Mouse (Mus musculus): Measurements from ENCODE around the gene Skap1. TPM values are rescaled to one million over a fixed set of nuclear protein-coding genes. Genes with fewer than 3 reads are reported as not detected.
A peak's percentile ranks its signal among the peaks of the same experiment; 100 is the strongest.

Skap1 gene
- total and polyA plus RNA-seq, 3 experiments = not detected

GRCm38 (mm10) chr11:96421517-96422265 is 42.7 kb upstream of the Skap1 start:
- no peaks in the 10 kb centered on the region for H3K9me3 ChIP-seq (replicated peaks; ENCODE audit: insufficient read depth, low read length)
- H3K27ac ChIP-seq (ENCODE audit: control insufficient read depth, low read depth, low read length) = no peak overlapping the region
- TF ChIP-seq ETS1 (IDR thresholded peaks at IDR 0.05; ENCODE audit: low read depth, low read length) = no peak
- no peak for TF ChIP-seq POLR2A (IDR thresholded peaks at IDR 0.05; ENCODE audit: control insufficient read depth in 1 of 2, insufficient read depth in 1 of 2, low read depth in 1 of 2, low read length in 2 of 2, poor library complexity in 1 of 2)
- TF ChIP-seq SIN3A (IDR thresholded peaks at IDR 0.05; ENCODE audit: low read length) = no peak
- no peaks in the 10 kb centered on the region for H3K79me2 ChIP-seq (ENCODE audit: control insufficient read depth, insufficient read depth, low read length, poor library complexity)
- no peaks in the 10 kb centered on the region for H3K4me1 ChIP-seq (ENCODE audit: control insufficient read depth in 1 of 2, insufficient read depth in 2 of 2, low read length in 2 of 2)
- peaks cover 0 to 5% of the 10 kb centered on the region in 2 experiments; a peak in 3 of 4 replicates for H3K27me3 ChIP-seq (ENCODE audit: control insufficient read depth in 1 of 2, insufficient read depth in 2 of 2, low read length in 2 of 2)
- no peak overlapping the region for H3K9ac ChIP-seq (ENCODE audit: control insufficient read depth, low read depth, low read length, poor library complexity, severe bottlenecking)
- DNase-seq (ENCODE audit: low read depth, low spot score) = no peak
- H3K36me3 ChIP-seq (ENCODE audit: control insufficient read depth in 1 of 2, insufficient read depth in 2 of 2, low read length in 2 of 2) = no peaks in the 10 kb centered on the region
- no peak overlapping the region for H3K4me3 ChIP-seq (ENCODE audit: control insufficient read depth in 1 of 2, insufficient read depth in 1 of 2, low read depth in 2 of 2, low read length in 2 of 2)

GRCm38 (mm10) chr11:96425193-96425592 is 39.2 kb upstream of the Skap1 start:
- Histone ChIP-seq H3K36me3 (ENCODE audit: control insufficient read depth in 1 of 2, insufficient read depth in 2 of 2, low read length in 2 of 2) (no peaks in the 10 kb centered on the region), H3K9ac (ENCODE audit: control insufficient read depth, low read depth, low read length, poor library complexity, severe bottlenecking) (no peak overlapping the region), H3K79me2 (ENCODE audit: control insufficient read depth, insufficient read depth, low read length, poor library complexity) (no peaks in the 10 kb centered on the region), H3K4me1 (ENCODE audit: control insufficient read depth in 1 of 2, insufficient read depth in 2 of 2, low read length in 2 of 2) (no peaks in the 10 kb centered on the region), H3K9me3 (replicated peaks; ENCODE audit: insufficient read depth, low read length) (no peaks in the 10 kb centered on the region), H3K27me3 (ENCODE audit: control insufficient read depth in 1 of 2, insufficient read depth in 2 of 2, low read length in 2 of 2) (peaks cover 4 to 10% of the 10 kb centered on the region in 2 experiments), H3K4me3 (ENCODE audit: control insufficient read depth in 1 of 2, insufficient read depth in 1 of 2, low read depth in 2 of 2, low read length in 2 of 2) (no peak overlapping the region), H3K27ac (ENCODE audit: control insufficient read depth, low read depth, low read length) (no peak overlapping the region)
- no peak for TF ChIP-seq USF2 (IDR thresholded peaks at IDR 0.05; ENCODE audit: borderline replicate concordance in 1 of 2, insufficient read depth in 1 of 2, low read depth in 1 of 2, low read length in 2 of 2)
- TF ChIP-seq CTCF (IDR thresholded peaks at IDR 0.05 in 2 of 3, conservative IDR thresholded peaks at IDR 0.05 in 1 of 3; ENCODE audit: control insufficient read depth in 1 of 3, insufficient read depth in 1 of 3, low read depth in 2 of 3, low read length in 3 of 3, poor library complexity in 1 of 3, severe bottlenecking in 1 of 3) = peak; percentile 29 to 48 (median 34)
- TF ChIP-seq RCOR1 (IDR thresholded peaks at IDR 0.05; ENCODE audit: low read depth, low read length) = no peak
- TF ChIP-seq SMC3 (IDR thresholded peaks at IDR 0.05; ENCODE audit: low read depth, low read length) = peak; percentile 32
- DNase-seq (ENCODE audit: low read depth, low spot score) = peak; percentile 9

DNA sequence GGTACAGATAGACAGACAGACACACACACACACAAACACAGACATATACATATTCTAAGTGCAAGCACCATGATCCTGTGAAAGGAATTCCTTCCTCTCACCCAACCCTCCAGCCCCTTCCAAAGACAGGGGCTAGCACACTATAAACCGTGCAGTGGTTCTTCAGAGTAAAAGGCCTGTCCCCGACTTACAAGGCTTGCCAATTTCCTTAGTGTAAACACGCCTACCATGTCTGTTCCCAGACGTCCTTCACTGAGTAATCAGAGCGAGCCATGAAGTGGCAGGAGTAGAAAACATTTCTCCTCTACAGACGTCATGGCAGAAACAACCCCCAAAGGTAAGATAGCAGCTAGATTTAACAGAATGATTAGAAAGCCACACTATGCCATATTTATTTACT is 38.2 kb upstream of the Skap1 start:
- H3K79me2 ChIP-seq (ENCODE audit: control insufficient read depth, insufficient read depth, low read length, poor library complexity) = no peaks in the 10 kb centered on the region
- no peak for TF ChIP-seq MYC (IDR thresholded peaks at IDR 0.05; ENCODE audit: low read depth, low read length)
- TF ChIP-seq ELF1 (IDR thresholded peaks at IDR 0.05; ENCODE audit: low read depth, low read length) = no peak
- no peak for TF ChIP-seq KAT2A (conservative IDR thresholded peaks at IDR 0.05; ENCODE audit: low read depth, low read length)
- no peak for TF ChIP-seq POLR2AphosphoS2 (IDR thresholded peaks at IDR 0.05; ENCODE audit: low read length)
- no peak for TF ChIP-seq ZKSCAN1 (IDR thresholded peaks at IDR 0.05; ENCODE audit: low read depth, low read length)
- TF ChIP-seq TCF12 (IDR thresholded peaks at IDR 0.05; ENCODE audit: low read depth, low read length) = no peak
- no peak for TF ChIP-seq E2F4 (IDR thresholded peaks at IDR 0.05; ENCODE audit: borderline replicate concordance, low read depth, low read length)
- no peak for TF ChIP-seq CHD1 (IDR thresholded peaks at IDR 0.05; ENCODE audit: low read depth, low read length)
- no peak for TF ChIP-seq SIN3A (IDR thresholded peaks at IDR 0.05; ENCODE audit: low read length)
- no peaks in the 10 kb centered on the region for H3K36me3 ChIP-seq (ENCODE audit: control insufficient read depth in 1 of 2, insufficient read depth in 2 of 2, low read length in 2 of 2)
- no peak for DNase-seq (ENCODE audit: low read depth, low spot score)
- no peaks in the 10 kb centered on the region for H3K4me1 ChIP-seq (ENCODE audit: control insufficient read depth in 1 of 2, insufficient read depth in 2 of 2, low read length in 2 of 2)
- H3K9ac ChIP-seq (ENCODE audit: control insufficient read depth, low read depth, low read length, poor library complexity, severe bottlenecking) = no peak overlapping the region
- H3K9me3 ChIP-seq (replicated peaks; ENCODE audit: insufficient read depth, low read length) = no peaks in the 10 kb centered on the region
- no peak overlapping the region for H3K27ac ChIP-seq (ENCODE audit: control insufficient read depth, low read depth, low read length)
- H3K27me3 ChIP-seq (ENCODE audit: control insufficient read depth in 1 of 2, insufficient read depth in 2 of 2, low read length in 2 of 2) = peaks cover 4 to 10% of the 10 kb centered on the region in 2 experiments
- H3K4me3 ChIP-seq (ENCODE audit: control insufficient read depth in 1 of 2, insufficient read depth in 1 of 2, low read depth in 2 of 2, low read length in 2 of 2) = no peak overlapping the region
